Mouse (Mus musculus) bone marrow macrophage, adult 2 months (primary cell): Measurements from ENCODE around the gene Klhl10. TPM values are rescaled to one million over a fixed set of nuclear protein-coding genes. Genes with fewer than 3 reads are reported as not detected.

ENCODE experiments used
- H3K27ac ChIP-seq: 2 replicates; pipeline ENCODE4 v1.5.1; 2012; ENCODE audit warnings: low read depth, low read length; ENCODE audit not compliant: insufficient read depth
- H3K4me1 ChIP-seq: 2 replicates; pipeline ENCODE4 v1.6.1; 2012; ENCODE audit warnings: low read length; ENCODE audit not compliant: control insufficient read depth, insufficient read depth
- H3K4me3 ChIP-seq: 2 replicates; pipeline ENCODE4 v1.5.1; 2012; ENCODE audit warnings: mild to moderate bottlenecking, low read length, moderate library complexity; ENCODE audit not compliant: insufficient read depth
- CTCF ChIP-seq: IDR thresholded peaks from 2 replicates; pipeline ENCODE4 v1.5.1; 2012; ENCODE audit warnings: low read depth, mild to moderate bottlenecking, low read length, moderate library complexity
- POLR2A ChIP-seq: IDR thresholded peaks from 2 replicates; pipeline ENCODE4 v1.6.1; 2012; ENCODE audit warnings: mild to moderate bottlenecking, low read depth, low read length, borderline replicate concordance
- polyA plus RNA-seq: library from polyadenylated mRNA; stranded (reverse); fragments of >200 nt; gene quantifications from 2 replicates; pipeline ENCODE4 v1.2.4, GENCODE M21; 2012; ENCODE audit not compliant: missing spikeins, insufficient read depth, insufficient read length

The Klhl10 gene
- polyA plus RNA-seq, 1 experiment, result not detected

DNA sequence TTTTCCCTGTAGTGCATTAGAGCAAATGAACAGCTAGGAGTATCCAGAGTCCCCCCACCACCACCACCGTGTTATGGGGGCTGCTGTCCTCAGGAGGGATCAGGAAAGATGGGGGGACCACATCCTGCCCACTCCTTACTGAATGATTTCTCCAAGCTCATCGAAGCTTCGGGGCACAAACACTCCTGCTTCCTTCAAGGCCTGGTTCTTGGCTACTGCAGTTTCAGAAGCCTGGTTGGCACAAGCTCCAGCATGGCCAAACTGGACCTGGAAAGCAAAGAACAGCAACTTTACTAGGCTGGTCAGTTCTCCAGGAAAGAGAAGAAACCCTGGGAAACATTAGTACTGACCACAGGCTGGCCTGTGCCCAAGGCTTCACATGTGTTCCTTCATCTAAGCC is 42.7 kb downstream of the Klhl10 start:
- Histone ChIP-seq H3K27ac (no peak overlapping the region), H3K4me3 (no peak overlapping the region), H3K4me1 (peaks cover 10% of the 10 kb centered on the region)
- TF ChIP-seq CTCF, result no peak
- TF ChIP-seq POLR2A, result no peak

DNA sequence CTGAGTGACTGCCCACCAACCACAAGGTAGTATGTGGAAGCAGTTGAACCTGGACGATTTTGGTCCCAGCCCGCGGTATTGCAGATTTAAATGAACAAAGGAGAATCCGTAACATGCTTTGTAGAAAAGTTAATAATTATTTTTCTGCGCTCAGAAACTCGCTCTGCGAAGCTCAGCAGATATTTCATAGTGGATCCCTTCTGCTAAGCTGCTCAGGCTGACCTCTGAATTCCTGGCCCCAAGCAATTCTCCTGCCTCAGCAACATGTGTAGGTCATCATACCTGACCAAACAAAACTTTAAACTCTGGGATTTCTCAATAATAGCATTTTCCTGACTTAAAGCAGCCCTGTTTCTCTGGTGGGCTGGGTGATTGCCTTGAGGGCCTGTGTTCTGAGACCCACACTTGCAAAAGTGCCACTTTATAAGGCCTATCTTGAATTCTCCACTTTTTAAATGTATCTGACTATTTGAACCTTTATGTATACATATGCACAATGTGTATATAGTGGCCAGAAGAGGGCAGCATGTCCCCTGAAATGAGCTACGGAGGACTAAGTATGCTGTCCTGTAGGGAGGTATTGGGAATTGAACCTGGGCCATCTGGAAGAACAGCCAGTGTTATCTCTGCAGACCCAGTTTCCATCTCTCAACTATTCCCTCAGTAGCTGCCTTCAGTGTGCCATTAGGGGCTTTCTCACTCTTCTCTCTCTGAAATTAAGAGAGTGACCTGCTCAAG is 44.3 kb downstream of the Klhl10 start:
- Histone ChIP-seq H3K4me3 (no peak overlapping the region), H3K4me1 (peaks cover 6% of the 10 kb centered on the region), H3K27ac (no peak overlapping the region)
- TF ChIP-seq POLR2A, result no peak
- no peak; the same call in 1 of the 2 replicates for TF ChIP-seq CTCF

DNA sequence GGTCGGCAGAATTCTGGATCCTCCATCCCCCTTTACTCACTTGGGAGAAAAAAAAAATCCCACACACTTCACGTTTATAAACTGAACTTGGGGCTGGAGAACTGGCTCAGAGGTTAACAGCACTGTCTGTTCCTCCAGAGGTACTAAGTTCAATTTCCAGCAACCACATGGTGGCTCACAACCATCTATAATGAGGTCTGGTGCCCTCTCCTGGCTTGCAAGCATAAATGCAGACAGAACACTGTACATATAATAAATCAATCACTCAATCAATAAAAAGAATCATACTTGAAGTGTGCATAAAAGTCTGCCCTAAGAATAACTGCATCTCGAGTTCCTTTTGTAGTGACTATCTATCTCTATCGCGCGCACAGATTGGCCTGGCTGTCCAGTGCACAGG is 49.2 kb downstream of the Klhl10 start:
- Histone ChIP-seq H3K4me1 (no peaks in the 10 kb centered on the region), H3K27ac (no peak overlapping the region), H3K4me3 (no peak overlapping the region)
- no peak for TF ChIP-seq POLR2A
- TF ChIP-seq CTCF, result no peak

DNA sequence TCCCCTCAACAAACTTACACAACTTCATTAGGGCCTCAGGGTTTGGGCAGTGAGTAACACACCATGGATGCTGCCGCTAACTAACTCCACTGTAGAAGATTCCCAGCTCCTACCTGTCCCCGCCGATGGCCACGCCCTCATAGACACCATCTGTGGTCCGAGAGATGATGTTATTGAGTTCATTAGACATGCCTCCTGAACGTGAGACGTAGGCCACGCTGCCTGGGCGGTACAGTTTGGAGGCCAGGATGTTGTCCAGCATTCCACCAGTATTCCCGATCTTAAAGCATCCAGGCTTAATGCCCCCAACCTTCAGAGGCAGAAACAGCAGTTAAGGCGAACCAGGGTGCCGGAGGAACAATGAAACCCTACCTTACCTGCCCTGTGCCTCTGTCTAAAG is 52.1 kb downstream of the Klhl10 start:
- Histone ChIP-seq H3K27ac (no peak overlapping the region), H3K4me3 (no peak overlapping the region), H3K4me1 (no peaks in the 10 kb centered on the region)
- no peak for TF ChIP-seq CTCF
- no peak for TF ChIP-seq POLR2A

DNA sequence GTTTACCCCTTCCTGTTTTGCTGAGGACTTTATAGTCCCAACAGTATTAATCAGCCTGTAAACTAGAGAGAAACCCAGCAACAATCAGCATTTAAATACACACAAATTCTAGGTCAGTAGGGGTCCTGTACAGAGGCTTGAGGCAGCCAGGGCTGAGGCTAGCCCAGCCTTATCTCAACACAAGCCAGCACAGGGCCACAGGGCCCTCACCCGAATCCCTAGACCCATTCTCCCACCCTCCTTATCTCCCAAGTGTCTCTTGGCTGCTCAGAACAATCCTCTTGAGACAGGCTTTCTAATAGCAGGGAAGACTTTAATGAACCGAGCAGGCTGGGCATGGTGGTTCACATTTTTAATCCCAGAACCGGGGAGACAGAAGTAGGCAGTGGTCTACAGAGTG is 58.5 kb downstream of the Klhl10 start:
- no peaks in the 10 kb centered on the region for H3K4me1 ChIP-seq
- no peak overlapping the region for H3K4me3 ChIP-seq
- H3K27ac ChIP-seq, result no peak overlapping the region
- no peak for TF ChIP-seq POLR2A
- TF ChIP-seq CTCF, result no peak

DNA sequence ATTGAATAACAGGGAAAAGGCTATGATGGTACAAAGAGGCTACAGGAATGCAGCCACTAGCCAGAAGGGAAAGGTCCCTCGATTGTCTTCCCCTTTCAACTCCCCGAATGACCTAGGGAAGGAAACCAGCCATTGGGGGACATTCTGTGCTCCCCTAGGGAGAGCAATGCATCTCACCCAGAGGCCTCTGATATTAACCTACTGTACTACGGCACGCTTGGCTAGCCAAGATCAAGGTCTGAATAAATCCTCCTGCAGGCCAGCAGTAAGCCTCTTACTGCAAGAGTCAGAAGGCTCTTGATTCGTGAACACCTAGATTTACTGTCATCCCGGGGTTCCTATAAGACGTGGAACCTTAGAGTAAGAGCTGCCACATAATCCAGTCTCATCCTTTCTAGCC is 58.9 kb downstream of the Klhl10 start:
- H3K4me3 ChIP-seq, result no peak overlapping the region
- TF ChIP-seq POLR2A, result no peak
- TF ChIP-seq CTCF, result no peak
- H3K4me1 ChIP-seq, result no peaks in the 10 kb centered on the region

DNA sequence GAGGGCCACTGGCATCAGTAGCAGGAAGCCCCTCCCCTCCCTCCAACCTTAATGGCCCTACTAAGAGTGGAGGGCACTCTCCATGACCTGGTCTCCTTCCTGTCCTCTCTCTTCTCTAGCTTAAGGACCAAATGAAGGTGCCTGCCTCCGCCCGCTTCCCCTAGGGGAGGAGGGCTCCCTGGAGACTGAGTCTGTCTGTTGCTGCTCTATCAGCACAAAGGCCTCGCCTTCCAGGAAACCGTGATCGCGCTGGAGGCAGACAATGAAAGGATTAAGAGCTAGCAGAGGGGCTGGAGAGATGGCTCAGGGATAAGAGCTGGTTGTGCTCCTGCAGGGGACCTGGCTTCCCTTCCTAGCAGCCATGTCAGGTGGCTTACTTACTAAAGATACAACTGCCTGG is 59.6 kb downstream of the Klhl10 start:
- Histone ChIP-seq H3K27ac (no peak overlapping the region), H3K4me3 (no peak overlapping the region), H3K4me1 (no peaks in the 10 kb centered on the region)
- TF ChIP-seq POLR2A, result no peak
- no peak for TF ChIP-seq CTCF

More for the DNA sequence above, 58.9 kb downstream of the Klhl10 start:
- H3K27ac ChIP-seq, result no peak overlapping the region

DNA sequence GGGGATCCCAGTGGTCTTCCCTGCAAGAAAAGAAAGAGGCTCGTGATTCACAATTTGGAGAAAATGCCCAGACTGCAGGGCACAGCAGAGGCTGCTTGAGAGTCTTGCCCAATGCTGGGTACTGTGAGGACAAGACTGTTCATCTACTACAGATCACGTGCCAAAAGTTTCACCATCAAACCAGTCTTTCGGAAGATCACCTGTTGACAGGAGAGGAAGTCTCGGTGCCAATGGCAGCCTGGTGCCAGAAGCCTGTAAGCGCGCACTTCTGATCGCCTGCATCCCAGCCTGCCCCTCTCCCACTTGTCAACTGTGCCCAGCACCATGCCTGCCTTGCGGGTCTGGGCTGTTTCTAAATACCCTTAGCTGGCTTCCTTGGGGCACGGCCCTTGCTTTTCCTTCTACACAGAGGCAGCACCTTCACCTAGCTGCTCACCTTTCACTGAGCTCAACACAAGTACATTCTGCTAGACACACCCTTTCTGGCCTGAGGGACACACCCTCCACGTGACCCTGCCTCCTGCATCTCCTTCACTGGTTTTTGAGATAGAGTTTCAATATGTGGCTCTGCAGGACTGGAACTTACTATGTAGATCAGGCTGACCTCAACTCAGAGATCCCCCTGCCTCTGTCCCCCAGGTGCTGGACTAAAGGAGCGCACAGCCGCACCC is 63.4 kb downstream of the Klhl10 start:
- Histone ChIP-seq H3K4me1 (no peaks in the 10 kb centered on the region), H3K27ac (no peak overlapping the region), H3K4me3 (no peak overlapping the region)
- TF ChIP-seq POLR2A (no peak), CTCF (no peak)

DNA sequence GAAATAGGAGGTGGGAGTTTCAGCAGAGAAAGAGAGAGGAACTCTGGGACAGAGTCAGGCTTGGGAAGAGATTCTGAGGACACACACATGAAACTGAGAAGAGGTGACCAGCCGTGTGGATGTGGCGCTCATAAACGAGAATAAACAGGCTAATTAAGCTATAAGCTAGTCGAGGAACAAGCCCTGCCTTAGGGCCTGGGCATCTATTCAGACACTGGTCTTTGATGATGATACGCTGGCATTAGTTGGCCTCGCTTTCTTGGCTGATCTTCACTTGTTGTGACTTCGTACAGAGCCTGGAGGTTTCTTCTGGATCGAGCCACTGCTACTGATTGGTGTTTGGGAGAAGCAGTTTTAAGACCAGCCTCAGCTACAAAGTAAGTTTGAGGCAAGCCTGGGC is 64.3 kb downstream of the Klhl10 start:
- TF ChIP-seq CTCF, result no peak
- TF ChIP-seq POLR2A, result no peak
- Histone ChIP-seq H3K4me1 (no peaks in the 10 kb centered on the region), H3K27ac (no peak overlapping the region), H3K4me3 (no peak overlapping the region)

Other genes with a start within 250 kb of the Klhl10 start
- gene Krt9, start 248.7 kb upstream of the Klhl10 start, polyA plus RNA-seq, result not detected in 2 replicates
- not detected in 2 replicates for gene Krt14, start 234.4 kb upstream of the Klhl10 start, polyA plus RNA-seq
- gene Krt16, start 193.0 kb upstream of the Klhl10 start, polyA plus RNA-seq, result not detected in 2 replicates
- gene Krt17, start 180.9 kb upstream of the Klhl10 start, polyA plus RNA-seq, result not detected in 2 replicates
- not detected in 2 replicates for gene Krt42, start 172.0 kb upstream of the Klhl10 start, polyA plus RNA-seq
- gene Eif1, start 122.0 kb upstream of the Klhl10 start, polyA plus RNA-seq, result 922 and 1,042 TPM in 2 replicates
- not detected in 2 replicates for gene Gast, start 107.5 kb upstream of the Klhl10 start, polyA plus RNA-seq
- gene Hap1, start 85.8 kb upstream of the Klhl10 start, polyA plus RNA-seq, result 0.68 and 1.2 TPM in 2 replicates
- gene Jup, start 44.2 kb upstream of the Klhl10 start, polyA plus RNA-seq, result 7.3 and 15.0 TPM in 2 replicates
- 0.67 TPM in 1 of 2 replicates, not detected in the other for gene P3h4, start 27.1 kb upstream of the Klhl10 start, polyA plus RNA-seq
- 1.3 and 1.6 TPM in 2 replicates for gene Fkbp10, start 26.2 kb upstream of the Klhl10 start, polyA plus RNA-seq
- gene Nt5c3b, start 109 bp upstream of the Klhl10 start, polyA plus RNA-seq, result 13.0 and 17.6 TPM in 2 replicates
- gene Klhl11, start 30.8 kb downstream of the Klhl10 start, polyA plus RNA-seq, result 4.7 and 6.1 TPM in 2 replicates
- gene Acly, start 86.1 kb downstream of the Klhl10 start, polyA plus RNA-seq, result 51.4 and 62.3 TPM in 2 replicates
- 0.19 and 0.34 TPM in 2 replicates for gene Ttc25, start 103.7 kb downstream of the Klhl10 start, polyA plus RNA-seq
- 40.3 and 41.2 TPM in 2 replicates for gene Cnp, start 133.0 kb downstream of the Klhl10 start, polyA plus RNA-seq
- gene Nkiras2, start 177.3 kb downstream of the Klhl10 start, polyA plus RNA-seq, result 46.6 and 52.5 TPM in 2 replicates
- 324 and 349 TPM in 2 replicates for gene Dnajc7, start 178.3 kb downstream of the Klhl10 start, polyA plus RNA-seq